ENCODE assay signal across 18 mouse cellular contexts in genomic region chr11:61686906-61687453, GRCm38 (mm10). TPM values are rescaled to one million over a fixed set of nuclear protein-coding genes. Genes with fewer than 3 reads are reported as not detected.
DNase-seq lines count a peak whose midpoint lies in the region; ATAC-seq lines count a peak whose summit lies in the region.
"Had no signal": no experiment of that assay in that cellular context is flagged by ENCODE, and none has a peak within 500 bp of the region (broad histone marks: within the 10 kb centered on the region; RNA-seq: fewer than 3 reads in every experiment).

No protein-coding gene starts in this region.

- H3K27ac ChIP-seq in embryonic facial prominence, embryonic 15.5 days (replicated peaks) = peak overlapping the region; percentile 66
- peak overlapping the region; percentile 84 for H3K27ac ChIP-seq in liver, embryonic 15.5 days (replicated peaks)
- H3K27ac ChIP-seq in neural tube, embryonic 15.5 days (replicated peaks) = no peak overlapping the region
- H3K27ac ChIP-seq: limb, embryonic 15.5 days; neural tube, embryonic 12.5 days had no signal

- H3K4me1 ChIP-seq in erythroblast, embryonic 14.5 days (ENCODE audit: control insufficient read depth) = peaks cover 70% of the 10 kb centered on the region
- H3K4me1 ChIP-seq in embryonic facial prominence, embryonic 15.5 days = peaks cover 34% of the 10 kb centered on the region
- H3K4me1 ChIP-seq in liver, embryonic 15.5 days (replicated peaks) = peaks cover 68% of the 10 kb centered on the region
- H3K4me1 ChIP-seq in neural tube, embryonic 15.5 days = peaks cover 10% of the 10 kb centered on the region

- ATAC-seq in erythroblast, adult 5-6 weeks (replicated peaks; ENCODE audit: low FRiP score, poor library complexity, severe bottlenecking) = no peak
- ATAC-seq in embryonic facial prominence, embryonic 15.5 days (ENCODE audit: insufficient number of reproducible peaks, low FRiP score, low TSS enrichment, low read depth) = no peak
- ATAC-seq in liver, embryonic 15.5 days (ENCODE audit: insufficient read depth) = no peak
- ATAC-seq in neural tube, embryonic 15.5 days (ENCODE audit: low FRiP score) = no peak

- H3K27me3 ChIP-seq in erythroblast, embryonic 14.5 days (ENCODE audit: control insufficient read depth) = peaks cover 16% of the 10 kb centered on the region
- H3K27me3 ChIP-seq in embryonic facial prominence, embryonic 15.5 days = peaks cover 27% of the 10 kb centered on the region
- peaks cover 33% of the 10 kb centered on the region for H3K27me3 ChIP-seq in liver, embryonic 15.5 days
- peaks cover 37% of the 10 kb centered on the region for H3K27me3 ChIP-seq in neural tube, embryonic 15.5 days (replicated peaks)

- 33% methylated on average over 10 of the region's 10 CpGs for WGBS in embryonic facial prominence, embryonic 15.5 days
- 42% methylated on average over 10 of the region's 10 CpGs for WGBS in liver, embryonic 15.5 days (ENCODE audit: insufficient replicate concordance)
- 58% methylated on average over 10 of the region's 10 CpGs for WGBS in neural tube, embryonic 15.5 days

- H3K4me3 ChIP-seq in erythroblast, embryonic 14.5 days (replicated peaks) = peak overlapping the region; percentile 77
- H3K4me3 ChIP-seq in embryonic facial prominence, embryonic 15.5 days (replicated peaks) = 0 out of 2 replicates have a peak overlapping the region, but pooled peaks have one; percentile 8
- H3K4me3 ChIP-seq in liver, embryonic 15.5 days (replicated peaks) = peak overlapping the region; percentile 69
- H3K4me3 ChIP-seq in neural tube, embryonic 15.5 days (replicated peaks) = no peak overlapping the region
- H3K4me3 ChIP-seq: limb, embryonic 15.5 days; neural tube, embryonic 12.5 days had no signal

- peak overlapping the region; percentile 21 for H3K4me2 ChIP-seq in embryonic facial prominence, embryonic 15.5 days (replicated peaks)
- peak overlapping the region; percentile 94 for H3K4me2 ChIP-seq in liver, embryonic 15.5 days
- H3K4me2 ChIP-seq in neural tube, embryonic 15.5 days = no peak overlapping the region
- H3K4me2 ChIP-seq: limb, embryonic 15.5 days; neural tube, embryonic 12.5 days had no signal

- peak; percentile 33 for DNase-seq in 416B (ENCODE audit: low read depth)
- no peak for DNase-seq in embryo, embryonic 9.5 days (ENCODE audit: extremely low spot score)
- DNase-seq in adrenal gland, adult 18-20 months (ENCODE audit: low spot score in 2 of 2) = no peak
- DNase-seq: cerebellum, adult 11 months; heart, postnatal 4 days; lung, postnatal 36 days; midbrain, embryonic 14.5 days; thymus, postnatal 25 days had no signal

- peaks cover 42% of the 10 kb centered on the region for H3K36me3 ChIP-seq in erythroblast, embryonic 14.5 days (ENCODE audit: control insufficient read depth)
- H3K36me3 ChIP-seq in embryonic facial prominence, embryonic 15.5 days = no peaks in the 10 kb centered on the region
- peaks cover 6% of the 10 kb centered on the region; the same call in 1 of the 2 replicates for H3K36me3 ChIP-seq in liver, embryonic 15.5 days (replicated peaks)
- no peaks in the 10 kb centered on the region for H3K36me3 ChIP-seq in neural tube, embryonic 15.5 days
- H3K36me3 ChIP-seq: limb, embryonic 15.5 days; neural tube, embryonic 12.5 days had no signal

- no peaks in the 10 kb centered on the region for H3K9me3 ChIP-seq in erythroblast, embryonic 14.5 days (ENCODE audit: control insufficient read depth, low read length)
- no peaks in the 10 kb centered on the region for H3K9me3 ChIP-seq in embryonic facial prominence, embryonic 15.5 days (replicated peaks)
- H3K9me3 ChIP-seq in liver, embryonic 15.5 days (replicated peaks) = no peaks in the 10 kb centered on the region
- H3K9me3 ChIP-seq in neural tube, embryonic 15.5 days (replicated peaks) = no peaks in the 10 kb centered on the region
- H3K9me3 ChIP-seq: limb, embryonic 15.5 days; neural tube, embryonic 12.5 days had no signal

- no peak overlapping the region for H3K9ac ChIP-seq in embryonic facial prominence, embryonic 15.5 days
- H3K9ac ChIP-seq in liver, embryonic 15.5 days = peak overlapping the region; percentile 75
- H3K9ac ChIP-seq in neural tube, embryonic 15.5 days (replicated peaks) = no peak overlapping the region
- H3K9ac ChIP-seq: limb, embryonic 15.5 days; neural tube, embryonic 12.5 days had no signal

RNA-seq across cellular contexts. Expression of gene Fam83g, which starts 3.1 kb away (rescaled TPM):
- 1.5 and 1.7 TPM in 2 replicates for polyA plus RNA-seq in erythroblast, embryonic 14.5 days (2012)
- not detected in 2 replicates for total RNA-seq in erythroblast, adult 5-6 weeks (2015; ENCODE audit: low replicate concordance)
- 0.17 TPM in 1 of 2 replicates, not detected in the other for total RNA-seq in erythroblast, adult 5-6 weeks (2017; ENCODE audit: low replicate concordance)
- 9.0 and 10.9 TPM in 2 replicates for polyA plus RNA-seq in embryonic facial prominence, embryonic 15.5 days (2015; fragmentation: Nextera tagmentation; extraction: Ambion mirVana)
- 6.6 and 9.0 TPM in 2 replicates for polyA plus RNA-seq in liver, embryonic 15.5 days (2015; fragmentation: Nextera tagmentation; extraction: Ambion mirVana)
- 1 to 10 TPM; 1.2 to 1.6 TPM for total RNA-seq in adrenal gland, adult 18-20 months (2021)
- polyA plus RNA-seq in neural tube, embryonic 15.5 days (2015; fragmentation: Nextera tagmentation; extraction: Ambion mirVana) = 0.27 and 1.1 TPM in 2 replicates
- total RNA-seq: granulocyte monocyte progenitor cell, adult 5-6 weeks had no signal

RNA-seq across cellular contexts. Expression of gene Slc5a10, which starts 33.6 kb away (rescaled TPM):
- polyA plus RNA-seq in erythroblast, embryonic 14.5 days (2012) = not detected in 2 replicates
- not detected in 2 replicates for total RNA-seq in erythroblast, adult 5-6 weeks (2015; ENCODE audit: low replicate concordance)
- total RNA-seq in erythroblast, adult 5-6 weeks (2017; ENCODE audit: low replicate concordance) = not detected in 2 replicates
- 0.12 and 0.15 TPM in 2 replicates for polyA plus RNA-seq in embryonic facial prominence, embryonic 15.5 days (2015; fragmentation: Nextera tagmentation; extraction: Ambion mirVana)
- not detected in 2 replicates for polyA plus RNA-seq in liver, embryonic 15.5 days (2015; fragmentation: Nextera tagmentation; extraction: Ambion mirVana)
- total RNA-seq in adrenal gland, adult 18-20 months (2021) = not detected
- polyA plus RNA-seq in neural tube, embryonic 15.5 days (2015; fragmentation: Nextera tagmentation; extraction: Ambion mirVana) = not detected in 2 replicates
- total RNA-seq: granulocyte monocyte progenitor cell, adult 5-6 weeks; heart, postnatal 4 days; MEL had no signal
- polyA plus RNA-seq: limb, embryonic 15.5 days; midbrain, embryonic 14.5 days; neural tube, embryonic 12.5 days; stomach, embryonic 14.5 days had no signal

RNA-seq across cellular contexts. Expression of gene Grap, which starts 33.9 kb away (rescaled TPM):
- polyA plus RNA-seq in erythroblast, embryonic 14.5 days (2012) = 0.06 and 0.10 TPM in 2 replicates
- total RNA-seq in erythroblast, adult 5-6 weeks (2015; ENCODE audit: low replicate concordance) = not detected in 2 replicates
- 0.56 TPM in 1 of 2 replicates, not detected in the other for total RNA-seq in erythroblast, adult 5-6 weeks (2017; ENCODE audit: low replicate concordance)
- polyA plus RNA-seq in embryonic facial prominence, embryonic 15.5 days (2015; fragmentation: Nextera tagmentation; extraction: Ambion mirVana) = 13.0 and 16.2 TPM in 2 replicates
- 4.3 and 5.6 TPM in 2 replicates for polyA plus RNA-seq in liver, embryonic 15.5 days (2015; fragmentation: Nextera tagmentation; extraction: Ambion mirVana)
- total RNA-seq in adrenal gland, adult 18-20 months (2021) = 1 to 10 TPM; 7.4 to 8.2 TPM
- 9.4 and 14.4 TPM in 2 replicates for polyA plus RNA-seq in neural tube, embryonic 15.5 days (2015; fragmentation: Nextera tagmentation; extraction: Ambion mirVana)
